Mouse (Mus musculus): ENCODE results near the gene Tor2a.

The Tor2a gene

GRCm38 (mm10) chr2:32761859-32762258 lies 4.8 kb downstream of the Tor2a start:
- in situ Hi-C loops (cut with MboI, MseI) = no loop called here

GRCm38 (mm10) chr2:32763353-32763752 lies 6.3 kb downstream of the Tor2a start:
- in situ Hi-C loops (cut with MboI, MseI) = no loop called here

GRCm38 (mm10) chr2:32767241-32767640 lies 10.2 kb downstream of the Tor2a start:
- in situ Hi-C loops (cut with MboI, MseI) = no loop called here

GRCm38 (mm10) chr2:32768661-32769285 lies 11.7 kb downstream of the Tor2a start:
- in situ Hi-C loops (cut with MboI, MseI) = no loop called here

- in situ Hi-C loops (cut with MboI, MseI) = no loop called here
Observed at GRCm38 (mm10) chr2:32769327-32770085, 12.5 kb downstream of the Tor2a start.

- in situ Hi-C loops (cut with MboI, MseI) = no loop called here
Observed at GRCm38 (mm10) chr2:32771886-32772285, 14.9 kb downstream of the Tor2a start.

GRCm38 (mm10) chr2:32772626-32773279 lies 15.7 kb downstream of the Tor2a start:
- in situ Hi-C loops (cut with MboI, MseI) = no loop called here

- in situ Hi-C loops (cut with MboI, MseI) = loop anchor here (5.0 kb wide), 1 partner anchor 82 kb away; no protein-coding TSS in a partner anchor
Observed at GRCm38 (mm10) chr2:32775359-32776074, 18.5 kb downstream of the Tor2a start, which contains the start of the genes Ttc16 and Ptrh1. Ttc16 (minus strand) TSS chr2:32775633. Ptrh1 (plus strand) TSS chr2:32775786.

GRCm38 (mm10) chr2:32776192-32776591 lies 19.2 kb downstream of the Tor2a start:
- in situ Hi-C loops (cut with MboI, MseI) = loop anchor here (5.0 kb wide), 1 partner anchor 81 kb away; no protein-coding TSS in a partner anchor

GRCm38 (mm10) chr2:32778081-32778480 lies 21.0 kb downstream of the Tor2a start:
- in situ Hi-C loops (cut with MboI, MseI) = loop anchor here (5.0 kb wide), 1 partner anchor 79 kb away; no protein-coding TSS in a partner anchor

GRCm38 (mm10) chr2:32779131-32779530 lies 22.1 kb downstream of the Tor2a start:
- in situ Hi-C loops (cut with MboI, MseI) = loop anchor here (5.0 kb wide), 1 partner anchor 78 kb away; no protein-coding TSS in a partner anchor

- in situ Hi-C loops (cut with MboI, MseI) = loop anchor here (5.0 kb wide), 1 partner anchor 78 kb away; no protein-coding TSS in a partner anchor
Observed at GRCm38 (mm10) chr2:32779714-32780113, 22.7 kb downstream of the Tor2a start.

- in situ Hi-C loops (cut with MboI, MseI) = no loop called here
Observed at GRCm38 (mm10) chr2:32781710-32782109, 24.7 kb downstream of the Tor2a start.

- in situ Hi-C loops (cut with MboI, MseI) = no loop called here
Observed at GRCm38 (mm10) chr2:32784048-32784681, 27.1 kb downstream of the Tor2a start, which contains the start of gene Cfap157. Cfap157 (minus strand) TSS chr2:32784428.

- in situ Hi-C loops (cut with MboI, MseI) = no loop called here
Observed at GRCm38 (mm10) chr2:32787176-32787575, 30.1 kb downstream of the Tor2a start.

- in situ Hi-C loops (cut with MboI, MseI) = no loop called here
Observed at GRCm38 (mm10) chr2:32788581-32788980, 31.5 kb downstream of the Tor2a start.

- in situ Hi-C loops (cut with MboI, MseI) = no loop called here
Observed at GRCm38 (mm10) chr2:32791297-32791696, 34.3 kb downstream of the Tor2a start.

GRCm38 (mm10) chr2:32795748-32796418 lies 38.8 kb downstream of the Tor2a start:
- in situ Hi-C loops (cut with MboI, MseI) = no loop called here

GRCm38 (mm10) chr2:32798251-32798962 lies 41.4 kb downstream of the Tor2a start:
- in situ Hi-C loops (cut with MboI, MseI) = no loop called here

Data from T-helper 2 cell (primary cell).